In the genomic region with DNA sequence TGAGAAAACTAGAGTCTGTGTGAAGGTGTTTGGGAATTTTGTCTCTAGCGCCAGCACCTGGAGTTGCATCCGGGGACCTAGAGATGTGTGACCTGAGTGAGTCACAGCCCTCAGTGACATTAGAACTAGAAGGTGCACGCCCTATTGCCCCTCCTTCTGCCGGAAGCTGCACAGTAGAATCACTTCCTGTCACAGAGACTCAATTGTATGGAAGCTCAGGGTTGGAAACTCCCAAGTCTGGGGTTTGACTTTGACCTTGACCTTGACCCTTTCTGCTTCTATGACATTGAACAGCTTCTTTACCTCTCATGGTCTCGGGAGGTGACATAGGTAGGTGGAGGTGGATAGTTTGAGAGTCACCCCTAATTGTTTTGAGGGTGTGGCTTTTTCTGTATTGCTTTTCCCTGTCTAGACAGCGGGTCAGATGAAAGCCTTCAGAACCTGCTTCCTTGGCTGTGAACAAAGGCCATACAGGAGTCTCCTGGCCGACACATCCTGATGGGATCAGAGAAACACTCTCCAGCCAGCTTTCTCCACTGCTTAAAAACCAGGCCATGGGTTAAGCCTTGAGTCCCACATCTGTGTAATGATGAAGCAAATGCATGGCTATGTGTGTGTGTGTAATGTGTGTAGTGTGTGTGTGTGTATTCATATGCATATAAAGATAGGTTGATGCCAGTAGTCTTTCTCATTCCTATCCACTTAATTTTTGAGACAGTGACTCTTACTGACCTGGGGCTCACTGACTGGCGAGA, we compare ENCODE assay signal across 30 mouse cellular contexts.
A peak's percentile ranks its signal among the peaks of the same experiment; 100 is the strongest.
DNase-seq lines count a peak whose midpoint lies in the region; ATAC-seq and TF ChIP-seq lines count a peak whose summit lies in the region.
"Had no signal": no experiment of that assay in that cellular context is flagged by ENCODE, and none has a peak within 500 bp of the region (broad histone marks: within the 10 kb centered on the region; RNA-seq: fewer than 3 reads in every experiment).

No protein-coding gene starts in this region.

- no peak overlapping the region for H3K9ac ChIP-seq in ES-E14 (ENCODE audit: insufficient read depth, low read depth, low read length, poor library complexity, severe bottlenecking)
- H3K9ac ChIP-seq: embryonic facial prominence, embryonic 13.5 days; forebrain, embryonic 15.5 days; heart, embryonic 12.5 days; heart, embryonic 15.5 days; hindbrain, embryonic 14.5 days had no signal

- no peaks in the 10 kb centered on the region for H3K9me3 ChIP-seq in heart, embryonic 10.5 days
- H3K9me3 ChIP-seq in ES-E14 (ENCODE audit: control insufficient read depth, insufficient read depth, low read depth, low read length), result no peaks in the 10 kb centered on the region
- H3K9me3 ChIP-seq: embryonic facial prominence, embryonic 10.5 days; embryonic facial prominence, embryonic 13.5 days; forebrain, embryonic 10.5 days; forebrain, embryonic 15.5 days; G1E; heart, embryonic 15.5 days had no signal

- in situ Hi-C loops in ES-E14 (cut with MboI; ENCODE audit: low sequenced_read_pairs in 2 of 2, unreplicated experiment in 2 of 2), result no loop called here

- peak; percentile 72 for DNase-seq in heart, embryonic 10.5 days (ENCODE audit: low spot score)
- DNase-seq in heart, postnatal 25 days (ENCODE audit: low spot score), result no peak
- DNase-seq in ES-E14 (ENCODE audit: low read depth, low spot score) (peak; percentile 73), WW6 (ENCODE audit: low read depth, low spot score) (peak; percentile 77), MN1 (ENCODE audit: low spot score) (no peak)
- DNase-seq: adrenal gland, adult 2 months; adrenal gland, postnatal 14 days; cerebellum, adult 11 months; cerebellum, adult 2 months; cerebellum, postnatal 10 days; cerebellum, postnatal 36 days; embryo, embryonic 11 days; gastrocnemius, postnatal 25 days; heart, adult 2 months; heart, postnatal 10 days; heart, postnatal 4 days; kidney, adult 2 months had no signal

- peaks cover 10% of the 10 kb centered on the region for H3K4me1 ChIP-seq in heart, embryonic 10.5 days
- peaks cover 3 to 4% of the 10 kb centered on the region in 2 experiments for H3K4me1 ChIP-seq in ES-E14 (ENCODE audit: control insufficient read depth in 2 of 2, insufficient read depth in 2 of 2, low read length in 2 of 2, poor library complexity in 1 of 2)
- H3K4me1 ChIP-seq: forebrain, embryonic 15.5 days; heart, embryonic 15.5 days had no signal

- intact Hi-C loops in heart, postnatal 25 days (cut with DNase I), result no loop called here

- no peaks in the 10 kb centered on the region for H3K27me3 ChIP-seq in heart, embryonic 10.5 days (ENCODE audit: insufficient read depth, poor library complexity, severe bottlenecking)
- H3K27me3 ChIP-seq: embryonic facial prominence, embryonic 13.5 days; forebrain, embryonic 15.5 days; heart, embryonic 12.5 days; heart, embryonic 15.5 days had no signal

- no peaks in the 10 kb centered on the region for H3K36me3 ChIP-seq in heart, embryonic 10.5 days
- H3K36me3 ChIP-seq in ES-E14 (ENCODE audit: control insufficient read depth, insufficient read depth, low read length, poor library complexity, severe bottlenecking), result no peaks in the 10 kb centered on the region
- H3K36me3 ChIP-seq: embryonic facial prominence, embryonic 10.5 days; embryonic facial prominence, embryonic 13.5 days; forebrain, embryonic 10.5 days; forebrain, embryonic 15.5 days; G1E; heart, embryonic 12.5 days; heart, embryonic 15.5 days had no signal

- H3K4me3 ChIP-seq in heart, embryonic 10.5 days, result no peak overlapping the region
- no peak overlapping the region for H3K4me3 ChIP-seq in ES-E14 (ENCODE audit: insufficient read depth in 1 of 2, low read depth in 1 of 2, low read length in 2 of 2, poor library complexity in 1 of 2, severe bottlenecking in 1 of 2)
- H3K4me3 ChIP-seq: embryonic facial prominence, embryonic 10.5 days; embryonic facial prominence, embryonic 13.5 days; forebrain, embryonic 10.5 days; forebrain, embryonic 15.5 days; heart, adult 2 months; heart, embryonic 12.5 days; heart, embryonic 15.5 days had no signal

- no peak for ATAC-seq in erythroblast, adult 5-6 weeks (replicated peaks; ENCODE audit: low FRiP score, poor library complexity, severe bottlenecking)
- ATAC-seq: CD4-positive, CD25-positive, alpha-beta regulatory T cell, adult 4 months; forebrain, embryonic 15.5 days; hindbrain, postnatal 0 days; inflammation-experienced regulatory T-cells, adult 6 months; intestine, postnatal 0 days had no signal

- WGBS in heart, embryonic 10.5 days, result 75% methylated on average over 8 of the region's 8 CpGs

- H3K27ac ChIP-seq in heart, embryonic 10.5 days, result no peak overlapping the region
- no peak overlapping the region for H3K27ac ChIP-seq in ES-E14 (ENCODE audit: insufficient read depth, low read depth, low read length, poor library complexity, severe bottlenecking)
- H3K27ac ChIP-seq: embryonic facial prominence, embryonic 10.5 days; embryonic facial prominence, embryonic 13.5 days; forebrain, embryonic 10.5 days; forebrain, embryonic 15.5 days; heart, adult 2 months; heart, embryonic 15.5 days; hindbrain, embryonic 14.5 days; hindbrain, postnatal 0 days had no signal

TF ChIP-seq in ES-E14, 5 proteins besides CTCF, POLR2A, EP300 and RAD21:
- TF ChIP-seq HCFC1 (IDR thresholded peaks at IDR 0.05; ENCODE audit: borderline replicate concordance, insufficient read depth, low read length), result no peak
- TF ChIP-seq CHD2 (IDR thresholded peaks at IDR 0.05; ENCODE audit: low read depth, low read length), result 0 out of 2 replicates have a peak, but pooled peaks have one; percentile 33
TF ChIP-seq in ES-E14: peak in this region for 1.

Comparison
In these comparisons a context has a peak if more than half of its experiments do, and no peak if none do; other contexts are left out.
1. DNase-seq: peak in heart, embryonic 10.5 days (single experiment), ES-E14 (single experiment) and WW6 (single experiment); none in heart, postnatal 25 days (single experiment) and MN1 (single experiment).